Mouse (Mus musculus): ENCODE results near the gene Tspan1. TPM values are rescaled to one million over a fixed set of nuclear protein-coding genes. Genes with fewer than 3 reads are reported as not detected.

Gene Tspan1
- polyA plus RNA-seq, 1 experiment from 2014 or later, result 0.17 TPM

- Histone ChIP-seq H3K27ac (replicated peaks; ENCODE audit: low read depth, low read length) (no peak overlapping the region), H3K4me2 (ENCODE audit: low read depth, severe bottlenecking) (peak overlapping the region; percentile 96), H3K4me1 (ENCODE audit: control insufficient read depth, insufficient read depth, low read length) (peaks cover 9% of the 10 kb centered on the region; the same call in 1 of the 2 replicates), H3K9ac (ENCODE audit: low read length) (peak overlapping the region; percentile 77), H3K4me3 (ENCODE audit: low read depth, low read length) (peak overlapping the region; percentile 69), H3K27me3 (ENCODE audit: control insufficient read depth, insufficient read depth, low read length) (peaks cover 7% of the 10 kb centered on the region; the same call in 1 of the 2 replicates), H3K9me3 (ENCODE audit: control insufficient read depth, low read length) (no peaks in the 10 kb centered on the region), H3K36me3 (ENCODE audit: control insufficient read depth, insufficient read depth, low read length) (no peaks in the 10 kb centered on the region)
- peak; percentile 79 for DNase-seq (ENCODE audit: low spot score)
- ATAC-seq (ENCODE audit: insufficient number of reproducible peaks, low FRiP score, low TSS enrichment, low read depth), result peak; percentile 63
- under 1% methylated on average over 47 of the region's 47 CpGs for WGBS
Measured at GRCm38 (mm10) chr4:116143891-116144717, 23.3 kb downstream of the Tspan1 start.

- Histone ChIP-seq H3K4me1 (ENCODE audit: control insufficient read depth, insufficient read depth, low read length) (peaks cover 9% of the 10 kb centered on the region; the same call in 1 of the 2 replicates), H3K27ac (replicated peaks; ENCODE audit: low read depth, low read length) (no peak overlapping the region), H3K9me3 (ENCODE audit: control insufficient read depth, low read length) (no peaks in the 10 kb centered on the region), H3K27me3 (ENCODE audit: control insufficient read depth, insufficient read depth, low read length) (peaks cover 7% of the 10 kb centered on the region; the same call in 1 of the 2 replicates), H3K4me2 (ENCODE audit: low read depth, severe bottlenecking) (peak overlapping the region; percentile 96), H3K9ac (ENCODE audit: low read length) (no peak overlapping the region), H3K4me3 (ENCODE audit: low read depth, low read length) (peak overlapping the region; percentile 69), H3K36me3 (ENCODE audit: control insufficient read depth, insufficient read depth, low read length) (no peaks in the 10 kb centered on the region)
- ATAC-seq (ENCODE audit: insufficient number of reproducible peaks, low FRiP score, low TSS enrichment, low read depth) (no peak), DNase-seq (ENCODE audit: low spot score) (no peak)
- 5% methylated on average over 7 of the region's 7 CpGs for WGBS
Measured at GRCm38 (mm10) chr4:116143317-116143811, 24.0 kb downstream of the Tspan1 start.

GRCm38 (mm10) chr4:116142269-116142668 lies 25.1 kb downstream of the Tspan1 start:
- DNase-seq (ENCODE audit: low spot score) (no peak), ATAC-seq (ENCODE audit: insufficient number of reproducible peaks, low FRiP score, low TSS enrichment, low read depth) (no peak)
- Histone ChIP-seq H3K4me3 (ENCODE audit: low read depth, low read length) (no peak overlapping the region), H3K36me3 (ENCODE audit: control insufficient read depth, insufficient read depth, low read length) (no peaks in the 10 kb centered on the region), H3K27me3 (ENCODE audit: control insufficient read depth, insufficient read depth, low read length) (peaks cover 7% of the 10 kb centered on the region; the same call in 1 of the 2 replicates), H3K4me2 (ENCODE audit: low read depth, severe bottlenecking) (no peak overlapping the region), H3K9me3 (ENCODE audit: control insufficient read depth, low read length) (no peaks in the 10 kb centered on the region), H3K27ac (replicated peaks; ENCODE audit: low read depth, low read length) (no peak overlapping the region), H3K9ac (ENCODE audit: low read length) (no peak overlapping the region), H3K4me1 (ENCODE audit: control insufficient read depth, insufficient read depth, low read length) (peaks cover 9% of the 10 kb centered on the region; the same call in 1 of the 2 replicates)
- WGBS, result 88% methylated on average over 7 of the region's 7 CpGs

- Histone ChIP-seq H3K27ac (replicated peaks; ENCODE audit: low read depth, low read length) (no peak overlapping the region), H3K27me3 (ENCODE audit: control insufficient read depth, insufficient read depth, low read length) (peaks cover 7% of the 10 kb centered on the region; the same call in 1 of the 2 replicates), H3K9ac (ENCODE audit: low read length) (no peak overlapping the region), H3K9me3 (ENCODE audit: control insufficient read depth, low read length) (no peaks in the 10 kb centered on the region), H3K4me2 (ENCODE audit: low read depth, severe bottlenecking) (no peak overlapping the region), H3K4me1 (ENCODE audit: control insufficient read depth, insufficient read depth, low read length) (peaks cover 9% of the 10 kb centered on the region; the same call in 1 of the 2 replicates), H3K4me3 (ENCODE audit: low read depth, low read length) (no peak overlapping the region), H3K36me3 (ENCODE audit: control insufficient read depth, insufficient read depth, low read length) (no peaks in the 10 kb centered on the region)
- WGBS, result 73% methylated on average over 1 of the region's 1 CpGs
- ATAC-seq (ENCODE audit: insufficient number of reproducible peaks, low FRiP score, low TSS enrichment, low read depth) (no peak), DNase-seq (ENCODE audit: low spot score) (no peak)
Measured at GRCm38 (mm10) chr4:116141736-116142135, 25.7 kb downstream of the Tspan1 start.

GRCm38 (mm10) chr4:116140801-116141574 lies 26.4 kb downstream of the Tspan1 start:
- no peak overlapping the region for H3K9ac ChIP-seq (ENCODE audit: low read length)
- H3K27me3 ChIP-seq (ENCODE audit: control insufficient read depth, insufficient read depth, low read length), result peaks cover 7% of the 10 kb centered on the region; the same call in 1 of the 2 replicates
- H3K27ac ChIP-seq (replicated peaks; ENCODE audit: low read depth, low read length), result no peak overlapping the region
- no peak overlapping the region for H3K4me2 ChIP-seq (ENCODE audit: low read depth, severe bottlenecking)
- H3K4me3 ChIP-seq (ENCODE audit: low read depth, low read length), result no peak overlapping the region
- DNase-seq (ENCODE audit: low spot score), result no peak
- no peaks in the 10 kb centered on the region for H3K9me3 ChIP-seq (ENCODE audit: control insufficient read depth, low read length)
- no peaks in the 10 kb centered on the region for H3K36me3 ChIP-seq (ENCODE audit: control insufficient read depth, insufficient read depth, low read length)
- no peak for ATAC-seq (ENCODE audit: insufficient number of reproducible peaks, low FRiP score, low TSS enrichment, low read depth)
- 80% methylated on average over 7 of the region's 7 CpGs for WGBS
- H3K4me1 ChIP-seq (ENCODE audit: control insufficient read depth, insufficient read depth, low read length), result peaks cover 9% of the 10 kb centered on the region; the same call in 1 of the 2 replicates

GRCm38 (mm10) chr4:116137421-116137996 lies 29.9 kb downstream of the Tspan1 start:
- ATAC-seq (ENCODE audit: insufficient number of reproducible peaks, low FRiP score, low TSS enrichment, low read depth) (no peak), DNase-seq (ENCODE audit: low spot score) (no peak)
- WGBS, result 47% methylated on average over 13 of the region's 13 CpGs
- H3K27me3 ChIP-seq (ENCODE audit: control insufficient read depth, insufficient read depth, low read length), result no peaks in the 10 kb centered on the region
- no peaks in the 10 kb centered on the region for H3K9me3 ChIP-seq (ENCODE audit: control insufficient read depth, low read length)
- no peak overlapping the region for H3K4me3 ChIP-seq (ENCODE audit: low read depth, low read length)
- H3K27ac ChIP-seq (replicated peaks; ENCODE audit: low read depth, low read length), result no peak overlapping the region
- no peaks in the 10 kb centered on the region for H3K4me1 ChIP-seq (ENCODE audit: control insufficient read depth, insufficient read depth, low read length)
- H3K4me2 ChIP-seq (ENCODE audit: low read depth, severe bottlenecking), result no peak overlapping the region
- no peaks in the 10 kb centered on the region for H3K36me3 ChIP-seq (ENCODE audit: control insufficient read depth, insufficient read depth, low read length)
- no peak overlapping the region for H3K9ac ChIP-seq (ENCODE audit: low read length)

GRCm38 (mm10) chr4:116134990-116135389 lies 32.4 kb downstream of the Tspan1 start:
- WGBS, result 34% methylated on average over 2 of the region's 2 CpGs
- Histone ChIP-seq H3K4me1 (ENCODE audit: control insufficient read depth, insufficient read depth, low read length) (no peaks in the 10 kb centered on the region), H3K27ac (replicated peaks; ENCODE audit: low read depth, low read length) (no peak overlapping the region), H3K9ac (ENCODE audit: low read length) (no peak overlapping the region), H3K9me3 (ENCODE audit: control insufficient read depth, low read length) (no peaks in the 10 kb centered on the region), H3K36me3 (ENCODE audit: control insufficient read depth, insufficient read depth, low read length) (no peaks in the 10 kb centered on the region), H3K4me3 (ENCODE audit: low read depth, low read length) (no peak overlapping the region), H3K4me2 (ENCODE audit: low read depth, severe bottlenecking) (no peak overlapping the region), H3K27me3 (ENCODE audit: control insufficient read depth, insufficient read depth, low read length) (no peaks in the 10 kb centered on the region)
- DNase-seq (ENCODE audit: low spot score), result no peak
- ATAC-seq (ENCODE audit: insufficient number of reproducible peaks, low FRiP score, low TSS enrichment, low read depth), result no peak

GRCm38 (mm10) chr4:116133126-116133525 lies 34.3 kb downstream of the Tspan1 start:
- H3K4me2 ChIP-seq (ENCODE audit: low read depth, severe bottlenecking), result no peak overlapping the region
- no peak overlapping the region for H3K27ac ChIP-seq (replicated peaks; ENCODE audit: low read depth, low read length)
- WGBS, result 92% methylated on average over 4 of the region's 4 CpGs
- H3K4me1 ChIP-seq (ENCODE audit: control insufficient read depth, insufficient read depth, low read length), result no peaks in the 10 kb centered on the region
- H3K4me3 ChIP-seq (ENCODE audit: low read depth, low read length), result no peak overlapping the region
- H3K36me3 ChIP-seq (ENCODE audit: control insufficient read depth, insufficient read depth, low read length), result no peaks in the 10 kb centered on the region
- ATAC-seq (ENCODE audit: insufficient number of reproducible peaks, low FRiP score, low TSS enrichment, low read depth) (no peak), DNase-seq (ENCODE audit: low spot score) (no peak)
- no peak overlapping the region for H3K9ac ChIP-seq (ENCODE audit: low read length)
- no peaks in the 10 kb centered on the region for H3K27me3 ChIP-seq (ENCODE audit: control insufficient read depth, insufficient read depth, low read length)
- no peaks in the 10 kb centered on the region for H3K9me3 ChIP-seq (ENCODE audit: control insufficient read depth, low read length)
